Mouse (Mus musculus) embryo, embryonic 11.5 days (tissue): ENCODE measurements at regions not wholly inside any gene's neighbourhood (a gene's known extent, or its start where the extent isn't known, plus 50 kb on each side); places are given as distances from the start of the nearest gene placed in this dataset.

Experiments
- DNase-seq: peaks from one replicate; pipeline ENCODE4 v3.0.0-alpha.2; 2012; ENCODE audit warnings: low read depth, low spot score

GRCm38 (mm10) chr13:28756915-28757765 is 196.4 kb downstream of the Sox4 start:
- DNase-seq: no peak

GRCm38 (mm10) chr13:28754207-28754606 is 199.3 kb downstream of the Sox4 start:
- no peak for DNase-seq

- no peak for DNase-seq
Measured at GRCm38 (mm10) chr13:28750949-28751692, 202.4 kb downstream of the Sox4 start.

DNA sequence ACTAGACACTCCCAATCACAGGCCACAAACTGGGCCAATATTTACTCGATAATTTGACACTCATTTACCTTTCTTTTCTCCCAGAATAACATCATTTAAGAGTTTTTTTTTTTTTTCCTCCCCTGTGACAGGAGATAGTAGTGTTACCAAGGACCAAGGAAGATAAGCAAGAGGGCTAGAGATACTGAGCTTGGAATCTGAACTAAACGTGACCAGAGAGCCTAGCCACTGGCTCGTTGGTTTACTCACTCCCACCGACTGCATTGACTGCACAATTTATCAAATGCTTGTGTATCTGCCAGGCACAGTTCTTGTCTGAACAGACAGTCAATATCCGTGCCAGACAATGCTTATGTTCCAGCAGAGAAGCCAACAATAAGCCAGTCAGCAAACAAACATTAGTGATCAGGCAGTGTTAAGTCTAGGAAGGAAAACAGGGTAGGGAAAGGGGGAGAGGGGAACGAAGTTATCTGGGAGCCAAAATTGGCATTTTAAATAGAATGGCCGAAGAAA is 213.3 kb downstream of the Sox4 start:
- DNase-seq: no peak

- DNase-seq: no peak
Measured at GRCm38 (mm10) chr13:28738160-28739100, 215.1 kb downstream of the Sox4 start.

- DNase-seq: no peak
Measured at GRCm38 (mm10) chr13:28732475-28732874, 221.0 kb downstream of the Sox4 start.

GRCm38 (mm10) chr13:28732036-28732435 is 221.5 kb downstream of the Sox4 start:
- no peak for DNase-seq

- DNase-seq: no peak
Measured at GRCm38 (mm10) chr13:28730059-28730580, 223.4 kb downstream of the Sox4 start.

GRCm38 (mm10) chr13:28728768-28729167 is 224.7 kb downstream of the Sox4 start:
- no peak for DNase-seq

- no peak for DNase-seq
Measured at GRCm38 (mm10) chr13:28724300-28724699, 229.2 kb downstream of the Sox4 start.

DNA sequence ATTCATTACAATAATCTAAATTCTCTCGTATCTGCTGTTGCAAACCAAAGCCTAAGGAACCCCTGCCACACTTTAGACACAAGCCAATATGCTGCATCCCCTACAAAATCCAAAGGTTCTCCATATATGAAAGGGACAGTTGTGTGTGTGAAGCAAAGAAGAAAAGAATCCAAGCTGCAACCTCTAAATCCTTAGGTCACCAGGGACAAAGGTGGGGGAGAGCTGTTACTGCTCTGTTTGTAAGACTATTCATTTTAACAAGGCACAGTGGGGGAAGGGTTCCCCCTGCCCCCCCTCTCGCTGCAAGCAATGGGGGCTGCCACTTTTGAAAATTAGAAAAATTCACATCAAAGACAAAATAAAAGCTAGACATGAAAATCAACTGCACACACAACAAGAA is 231.4 kb downstream of the Sox4 start:
- DNase-seq: no peak

GRCm38 (mm10) chr13:28721548-28721981 is 231.9 kb downstream of the Sox4 start:
- no peak for DNase-seq

- DNase-seq: no peak
Measured at GRCm38 (mm10) chr13:28720639-28721239, 232.8 kb downstream of the Sox4 start.

DNA sequence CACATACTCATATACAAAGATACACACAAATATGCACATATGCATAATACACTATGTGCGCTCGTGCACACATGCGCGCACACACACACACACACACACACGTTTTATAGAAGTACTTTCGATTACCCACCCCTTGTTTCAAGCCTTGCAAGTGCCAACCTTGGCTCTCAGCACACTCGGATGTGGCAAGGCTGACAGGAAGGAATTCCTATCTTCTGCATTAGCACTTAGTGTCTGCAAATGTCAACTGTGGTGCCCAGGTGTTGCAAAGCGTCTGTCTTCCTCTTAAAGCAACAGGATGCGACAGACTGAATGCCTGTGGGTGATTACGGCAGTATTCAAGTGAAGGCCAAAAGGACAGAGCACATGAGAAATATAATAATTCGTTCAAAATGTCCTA is 233.3 kb downstream of the Sox4 start:
- no peak for DNase-seq

- no peak for DNase-seq
Measured at GRCm38 (mm10) chr13:28718868-28719265, 234.6 kb downstream of the Sox4 start.

- DNase-seq: peak; percentile 44
Measured at GRCm38 (mm10) chr13:28718169-28718867, 235.2 kb downstream of the Sox4 start.

DNA sequence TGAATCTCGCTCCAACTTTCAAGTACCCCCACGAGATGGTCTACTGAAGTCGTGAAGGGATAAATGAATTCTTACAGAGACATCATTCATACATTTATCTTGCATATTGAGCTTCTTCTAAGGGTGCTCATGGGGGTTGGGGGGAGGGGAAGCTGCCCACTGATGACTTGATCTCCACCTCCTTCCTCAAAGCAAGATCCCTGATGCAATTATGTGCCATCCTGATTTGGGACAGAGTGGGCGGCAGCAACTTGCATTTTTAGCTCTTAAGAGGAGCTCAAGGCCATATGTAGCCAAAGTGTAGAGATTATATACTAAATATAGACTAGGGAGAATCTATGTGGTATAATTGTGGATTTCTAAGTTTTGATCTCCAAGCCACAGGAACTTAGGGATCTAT is 236.1 kb downstream of the Sox4 start:
- no peak for DNase-seq

DNA sequence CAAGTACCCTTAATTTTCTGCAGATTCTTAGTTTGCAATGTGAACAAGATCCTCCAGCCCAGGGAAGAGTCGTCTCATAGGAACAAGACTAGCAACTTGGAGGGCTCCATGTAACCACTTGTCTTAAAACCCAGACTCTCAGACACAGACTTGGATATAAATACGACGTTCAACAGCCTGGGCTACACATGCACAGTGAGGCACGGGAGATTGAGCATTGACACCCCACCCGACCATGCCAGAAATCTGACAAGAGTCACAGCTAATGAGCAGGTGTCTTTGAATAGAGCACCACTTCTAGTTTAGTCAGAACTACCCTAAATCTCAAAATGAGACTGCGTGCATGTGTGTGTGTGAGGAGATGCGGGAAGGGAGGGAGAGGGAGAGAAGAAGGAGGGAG is 243.5 kb downstream of the Sox4 start:
- DNase-seq: no peak

DNA sequence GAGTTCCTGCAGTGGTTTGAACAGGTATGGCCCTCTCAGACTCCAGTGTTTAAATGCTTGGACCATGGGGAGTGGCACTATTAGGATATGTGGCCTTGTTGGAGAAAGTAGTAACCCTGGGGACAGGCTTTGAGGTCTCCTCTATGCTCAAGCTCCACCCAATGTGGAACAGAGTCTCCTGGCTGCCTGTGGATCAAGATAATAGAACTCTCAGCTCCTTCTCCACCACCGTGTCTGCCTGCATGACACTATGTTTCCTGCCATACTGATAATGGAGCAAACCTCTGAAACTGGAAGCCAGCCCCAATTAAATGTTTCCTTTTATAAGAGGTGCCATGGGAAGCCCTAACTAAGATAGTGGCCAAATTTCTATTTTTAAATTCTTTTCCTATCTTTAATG is 252.2 kb downstream of the Sox4 start:
- DNase-seq: no peak

DNA sequence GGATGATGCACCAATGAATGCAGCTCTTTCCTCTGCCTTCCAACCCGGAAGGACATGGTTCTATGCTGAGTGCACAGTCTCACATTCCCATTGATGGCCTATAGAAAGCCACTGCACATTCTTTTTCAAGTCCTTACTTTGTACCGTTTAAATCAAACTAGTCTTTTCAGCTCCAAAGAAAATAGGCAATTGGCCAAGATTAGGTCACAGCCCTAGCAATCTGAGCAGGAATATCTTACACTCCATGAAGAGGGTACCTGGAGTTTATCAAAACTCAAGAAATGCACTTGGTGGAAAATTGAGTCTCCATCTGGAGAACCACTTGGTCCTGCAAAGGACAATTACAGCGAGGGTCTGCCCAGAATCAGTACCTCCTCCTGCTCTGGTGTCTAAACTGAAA is 253.4 kb downstream of the Sox4 start:
- DNase-seq: no peak
